Mouse (Mus musculus) hindbrain, embryonic 15.5 days (tissue): Measurements from ENCODE around the gene Tbkbp1. TPM values are rescaled to one million over a fixed set of nuclear protein-coding genes. Genes with fewer than 3 reads are reported as not detected.

ENCODE experiments used
- ATAC-seq: fragments of 200-750 bp; cut with Nextera tagmentation; 2 replicates; pipeline ENCODE4 v1.8.0; 2017; ENCODE audit warnings: low read depth, moderate number of reproducible peaks, moderate TSS enrichment; ENCODE audit not compliant: low FRiP score
- H3K27ac ChIP-seq: fragments of 300-500 bp; sonication (generic); replicated peaks from 2 replicates; pipeline ENCODE4 v1.5.1; 2015; ENCODE audit warnings: mild to moderate bottlenecking, inconsistent platforms
- H3K27me3 ChIP-seq: fragments of 300-500 bp; sonication (generic); 2 replicates; pipeline ENCODE4 v1.6.1; 2015; ENCODE audit warnings: control low read depth, inconsistent platforms
- H3K36me3 ChIP-seq: fragments of 300-500 bp; sonication (generic); 2 replicates; pipeline ENCODE4 v1.6.1; 2015; ENCODE audit warnings: control low read depth, inconsistent platforms
- H3K4me1 ChIP-seq: fragments of 300-500 bp; sonication (generic); replicated peaks from 2 replicates; pipeline ENCODE4 v1.6.1; 2015; ENCODE audit warnings: control low read depth, inconsistent platforms
- H3K4me2 ChIP-seq: fragments of 300-500 bp; sonication (generic); 2 replicates; pipeline ENCODE4 v1.6.1; 2015; ENCODE audit warnings: moderate library complexity, mild to moderate bottlenecking, inconsistent platforms
- H3K4me3 ChIP-seq: fragments of 300-500 bp; sonication (generic); 2 replicates; pipeline ENCODE4 v1.5.1; 2015; ENCODE audit warnings: mild to moderate bottlenecking, inconsistent platforms
- H3K9ac ChIP-seq: fragments of 300-500 bp; sonication (generic); 2 replicates; pipeline ENCODE4 v1.6.1; 2015; ENCODE audit warnings: inconsistent platforms
- H3K9me3 ChIP-seq: fragments of 300-500 bp; sonication (generic); 2 replicates; pipeline ENCODE4 v1.6.1; 2016; ENCODE audit warnings: control low read depth, inconsistent platforms
- WGBS: fragments of 180-500 bp; shearing (Covaris S2); methylation state at CpG from one replicate; pipeline ENCODE4 v1.1.7; 2015; 5-methylcytosine and 5-hydroxymethylcytosine counted together
- microRNA-seq: library from miRNA; unstranded; fragments of <30 nt; microRNA quantifications from one replicate; pipeline ENCODE4, GENCODE M21; 2016
- polyA plus RNA-seq: library from polyadenylated mRNA; unstranded; fragments of >200 nt; fragmentation: Nextera tagmentation; extraction: Ambion mirVana; gene quantifications from 2 replicates; pipeline ENCODE4 v1.2.1, GENCODE M21; 2015

The Tbkbp1 gene
- polyA plus RNA-seq, 1 experiment from 2014 or later, result 11.1 TPM

- Histone ChIP-seq H3K27me3 (no peaks in the 10 kb centered on the region), H3K9me3 (0 out of 2 replicates have a peak, but pooled peaks cover 3% of the 10 kb centered on the region), H3K36me3 (no peaks in the 10 kb centered on the region), H3K4me2 (no peak overlapping the region), H3K4me3 (no peak overlapping the region), H3K9ac (no peak overlapping the region), H3K27ac (no peak overlapping the region), H3K4me1 (no peaks in the 10 kb centered on the region; the same call in 1 of the 2 replicates)
- no peak for ATAC-seq
- WGBS, result 80% methylated on average over 6 of the region's 6 CpGs
These were observed 64.9 kb downstream of the Tbkbp1 start for GRCm38 (mm10) chr11:97086365-97086764.

Small RNA genes within 50 kb of the gene (microRNA-seq; reads per million reads assigned to microRNA genes)
- not detected for gene Mir7235

Other genes with a start within 250 kb of the Tbkbp1 start
- 81.6 and 82.8 TPM in 2 replicates for gene Cdk5rap3, start 235.0 kb downstream of the Tbkbp1 start, polyA plus RNA-seq
- gene Prr15l, start 223.4 kb downstream of the Tbkbp1 start, polyA plus RNA-seq, result 0.35 and 0.41 TPM in 2 replicates
- 30.4 and 32.5 TPM in 2 replicates for gene Pnpo, start 207.5 kb downstream of the Tbkbp1 start, polyA plus RNA-seq
- 16.6 and 18.6 TPM in 2 replicates for gene Sp2, start 168.5 kb downstream of the Tbkbp1 start, polyA plus RNA-seq
- gene Sp6, start 138.1 kb downstream of the Tbkbp1 start, polyA plus RNA-seq, result 0.43 and 0.62 TPM in 2 replicates
- 14.5 and 15.1 TPM in 2 replicates for gene Scrn2, start 121.6 kb downstream of the Tbkbp1 start, polyA plus RNA-seq
- gene Lrrc46, start 110.1 kb downstream of the Tbkbp1 start, polyA plus RNA-seq, result 3.3 and 3.6 TPM in 2 replicates
- 62.2 and 63.9 TPM in 2 replicates for gene Mrpl10, start 109.9 kb downstream of the Tbkbp1 start, polyA plus RNA-seq
- gene Osbpl7, start 100.9 kb downstream of the Tbkbp1 start, polyA plus RNA-seq, result 12.1 and 12.2 TPM in 2 replicates
- gene Tbx21, start 36.2 kb downstream of the Tbkbp1 start, polyA plus RNA-seq, result 0.13 TPM in 1 of 2 replicates, not detected in the other
- 31.8 and 33.9 TPM in 2 replicates for gene Kpnb1, start 36.4 kb upstream of the Tbkbp1 start, polyA plus RNA-seq
- gene Npepps, start 129.1 kb upstream of the Tbkbp1 start, polyA plus RNA-seq, result 131 and 142 TPM in 2 replicates
- 36.8 and 38.2 TPM in 2 replicates for gene Mrpl45, start 164.2 kb upstream of the Tbkbp1 start, polyA plus RNA-seq
- gene Gpr179, start 200.6 kb upstream of the Tbkbp1 start, polyA plus RNA-seq, result 0.12 and 0.30 TPM in 2 replicates
- 9.0 and 9.5 TPM in 2 replicates for gene Socs7, start 211.1 kb upstream of the Tbkbp1 start, polyA plus RNA-seq